Mouse (Mus musculus) cerebellum, postnatal 10 days (tissue): ENCODE results near the gene Amhr2.

Experiments
- DNase-seq, 2 experiments: peaks; one replicate each; pipeline ENCODE4 v3.0.0; 2021; ENCODE audit warnings: mixed read lengths in 2 of 2

Amhr2 gene

GRCm38 (mm10) chr15:102445146-102445545 lies at the start of gene Amhr2:
TSS of gene Amhr2 (plus strand) at chr15:102445367.
- DNase-seq = no peak

DNA sequence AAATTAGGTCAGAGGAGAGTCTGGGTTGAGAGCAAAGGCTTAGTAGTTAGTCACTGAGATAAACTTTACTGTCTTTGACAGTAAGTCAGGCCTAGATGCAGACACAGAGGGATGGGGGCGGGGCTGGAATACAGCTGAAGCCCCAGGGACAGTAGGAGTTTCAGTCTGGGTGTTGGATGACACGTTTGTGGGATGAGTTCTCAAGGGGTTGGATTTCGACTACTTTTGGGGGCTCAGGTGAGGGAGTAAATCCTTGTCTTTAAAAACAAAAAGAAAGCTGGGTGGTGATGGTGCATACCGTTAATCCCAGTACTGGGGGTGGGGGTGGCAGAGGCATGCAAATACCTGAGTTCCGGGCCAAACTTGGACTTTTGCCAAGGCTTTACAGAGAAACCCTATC lies 46.5 kb upstream of the Amhr2 start:
- peak in 1 of 2 experiments; percentile 22 for DNase-seq

- DNase-seq = peak; percentile 63 to 74
These were observed 45.6 kb upstream of the Amhr2 start for GRCm38 (mm10) chr15:102399229-102400221.

- no peak for DNase-seq
These were observed 44.6 kb upstream of the Amhr2 start for GRCm38 (mm10) chr15:102400476-102401045.

- no peak for DNase-seq
These were observed 43.9 kb upstream of the Amhr2 start for GRCm38 (mm10) chr15:102401278-102401677.

DNA sequence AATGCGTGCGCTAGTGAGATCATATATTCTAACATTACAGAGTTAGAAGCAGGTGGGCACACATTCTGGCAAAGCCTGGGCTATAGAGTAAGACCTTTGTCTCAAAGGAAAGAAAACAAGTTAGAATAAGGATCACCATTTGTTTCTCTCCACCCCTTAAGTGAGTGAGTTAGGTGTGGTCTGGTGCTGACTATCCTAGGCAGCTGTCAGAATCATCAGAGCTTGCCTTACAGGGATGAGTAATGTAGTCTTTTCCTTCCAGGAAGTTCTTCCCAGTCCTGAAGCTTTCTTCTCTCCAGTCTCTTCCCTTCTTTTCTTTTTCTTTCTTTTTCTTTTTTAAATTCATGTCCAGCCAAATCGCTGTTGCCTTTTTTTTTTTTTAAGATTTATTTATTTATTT lies 43.0 kb upstream of the Amhr2 start:
- DNase-seq = no peak

DNA sequence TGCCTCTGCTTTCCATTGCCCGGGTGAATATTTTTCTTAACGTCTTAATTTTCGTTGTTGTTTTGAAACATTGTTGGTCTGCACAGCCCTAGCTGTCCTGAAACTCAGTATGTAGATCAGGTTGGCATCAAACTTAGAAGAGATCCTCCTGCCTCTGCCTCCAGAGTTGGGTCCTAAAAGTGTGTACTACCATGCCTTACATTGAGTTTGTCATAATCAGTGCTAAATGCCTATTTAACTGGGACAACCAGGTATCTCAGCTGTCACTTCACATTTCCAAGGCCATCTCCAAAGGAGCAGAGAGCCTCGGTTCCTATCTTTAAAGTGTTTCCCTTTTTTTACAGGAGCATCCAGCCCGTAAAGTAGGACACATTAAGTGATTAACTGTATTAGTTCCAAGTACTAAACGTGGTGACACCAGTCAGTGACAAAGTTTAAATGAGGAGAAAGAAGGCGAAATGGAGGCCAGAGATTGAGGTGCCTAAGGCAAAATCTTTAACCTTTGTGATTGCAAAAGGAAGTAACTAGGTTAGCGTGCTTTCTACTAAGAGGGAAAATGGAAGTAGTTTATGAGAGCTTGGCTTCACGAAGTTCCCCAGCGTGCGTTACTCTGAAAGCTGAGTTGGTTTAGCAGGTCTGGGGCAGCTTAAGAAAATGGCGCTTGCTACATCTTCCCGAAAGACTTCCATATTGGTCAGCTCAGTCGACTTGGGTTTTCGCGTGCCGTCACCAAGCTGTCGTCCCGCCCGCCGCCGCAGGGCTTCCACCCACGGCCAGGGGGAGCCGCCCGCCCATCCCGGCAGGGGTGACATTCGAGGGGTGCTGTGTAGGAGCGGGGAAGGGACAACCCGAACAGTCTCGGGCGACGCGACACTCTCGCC lies 40.3 kb upstream of the Amhr2 start:
- DNase-seq = no peak

DNA sequence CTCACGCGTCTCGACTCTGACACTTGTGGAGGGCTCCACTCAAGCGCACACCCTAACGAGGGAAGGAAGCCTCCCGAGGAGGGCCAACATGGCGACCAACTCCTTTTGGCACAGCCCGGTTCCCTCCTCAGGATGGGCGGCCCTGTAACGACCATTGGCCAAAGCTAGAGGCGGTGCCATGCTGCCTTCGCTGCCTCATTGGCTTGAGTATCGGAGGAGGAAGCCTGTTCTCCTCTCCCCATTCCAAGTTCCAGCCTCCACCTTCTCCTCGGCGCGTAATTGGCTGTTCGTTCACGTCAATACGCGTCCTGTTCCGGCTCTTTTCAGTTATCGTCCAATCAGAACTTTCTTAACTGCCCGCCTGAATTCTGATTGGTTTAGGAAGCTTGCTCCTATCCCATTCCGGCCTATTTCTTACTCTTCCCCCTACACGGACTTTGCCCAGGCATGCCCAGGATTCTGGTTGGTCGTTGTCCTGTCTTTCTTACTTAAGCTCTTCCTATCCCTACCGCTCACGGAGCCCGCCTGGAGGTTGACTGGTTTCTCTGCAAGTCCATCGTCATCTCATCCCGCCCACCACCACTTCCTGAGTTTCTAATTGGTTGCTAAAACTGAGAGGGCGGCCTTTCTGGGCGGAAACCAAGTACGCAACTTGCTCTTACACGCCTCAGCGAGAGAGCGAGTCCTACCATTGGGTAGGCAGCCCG lies 39.5 kb upstream of the Amhr2 start, which contains the start of gene Sp1:
Sp1 (plus strand) TSS at position 655 of the 707 bp plus-strand sequence.
- peak; percentile 98 to 99 for DNase-seq

DNA sequence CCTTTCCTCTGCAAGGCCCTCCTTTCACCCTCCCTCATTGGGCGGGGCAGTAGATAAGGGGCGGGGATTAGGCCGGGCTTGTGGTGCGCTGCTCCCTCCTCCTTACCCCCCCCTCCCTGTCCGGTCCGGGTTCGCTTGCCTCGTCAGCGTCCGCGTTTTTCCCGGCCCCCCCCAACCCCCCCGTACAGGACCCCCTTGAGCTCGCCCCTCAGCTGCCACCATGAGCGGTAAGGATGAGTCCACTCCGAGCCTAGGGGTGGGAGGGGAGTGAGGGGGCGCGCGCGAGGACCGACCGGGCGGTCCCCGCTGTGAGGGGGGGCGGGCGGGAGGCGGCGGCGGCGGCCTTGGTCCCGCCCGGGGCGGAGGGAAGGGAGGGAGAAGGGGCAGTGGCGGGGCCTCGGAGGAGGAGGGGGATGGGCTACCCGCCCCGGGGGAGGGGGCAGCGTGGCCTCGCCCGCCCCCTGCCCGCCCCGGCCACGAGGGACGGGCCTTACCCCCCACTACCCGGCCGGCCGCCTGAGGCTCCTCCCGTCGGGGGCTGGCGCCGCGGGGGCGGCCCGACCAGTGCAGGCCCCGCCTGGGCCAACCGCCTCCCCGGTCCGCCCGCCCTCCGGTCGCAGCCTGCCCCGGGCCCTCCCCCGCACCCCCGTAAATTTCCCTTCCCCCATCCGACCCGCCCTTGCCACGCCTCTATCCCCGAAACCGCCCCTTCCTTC lies 38.8 kb upstream of the Amhr2 start:
- DNase-seq = peak; percentile 78 to 86

GRCm38 (mm10) chr15:102406912-102407580 lies 38.1 kb upstream of the Amhr2 start:
- DNase-seq = no peak

DNA sequence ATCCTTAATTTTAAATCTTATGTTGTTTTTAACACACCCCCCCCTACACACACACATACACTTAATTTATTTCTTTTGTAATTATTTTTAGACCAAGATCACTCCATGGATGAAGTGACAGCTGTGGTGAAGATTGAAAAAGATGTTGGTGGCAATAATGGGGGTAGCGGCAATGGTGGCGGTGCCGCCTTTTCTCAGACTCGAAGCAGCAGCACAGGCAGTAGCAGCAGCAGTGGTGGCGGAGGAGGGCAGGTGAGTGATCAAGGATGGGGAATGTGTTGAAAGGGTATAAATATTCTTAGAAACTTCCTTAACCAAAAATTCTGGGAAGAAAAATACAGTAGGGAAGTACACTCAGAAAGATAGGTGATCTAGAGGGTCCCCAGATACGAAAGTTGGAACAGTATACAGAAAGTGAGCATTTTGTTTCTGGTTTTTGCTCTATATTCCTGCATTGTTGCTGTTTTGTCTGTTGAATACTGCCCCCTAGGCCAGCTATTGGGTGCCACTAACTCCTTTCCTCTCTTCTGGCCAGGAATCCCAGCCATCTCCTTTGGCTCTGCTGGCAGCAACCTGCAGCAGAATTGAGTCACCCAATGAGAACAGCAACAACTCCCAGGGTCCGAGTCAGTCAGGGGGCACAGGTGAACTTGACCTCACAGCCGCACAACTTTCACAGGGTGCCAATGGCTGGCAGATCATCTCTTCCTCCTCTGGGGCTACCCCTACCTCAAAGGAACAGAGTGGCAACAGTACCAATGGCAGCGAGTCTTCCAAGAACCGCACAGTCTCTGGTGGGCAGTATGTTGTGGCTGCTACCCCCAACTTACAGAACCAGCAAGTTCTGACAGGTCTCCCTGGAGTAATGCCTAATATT lies 37.2 kb upstream of the Amhr2 start:
- peak in 1 of 2 experiments; percentile 12 for DNase-seq

DNA sequence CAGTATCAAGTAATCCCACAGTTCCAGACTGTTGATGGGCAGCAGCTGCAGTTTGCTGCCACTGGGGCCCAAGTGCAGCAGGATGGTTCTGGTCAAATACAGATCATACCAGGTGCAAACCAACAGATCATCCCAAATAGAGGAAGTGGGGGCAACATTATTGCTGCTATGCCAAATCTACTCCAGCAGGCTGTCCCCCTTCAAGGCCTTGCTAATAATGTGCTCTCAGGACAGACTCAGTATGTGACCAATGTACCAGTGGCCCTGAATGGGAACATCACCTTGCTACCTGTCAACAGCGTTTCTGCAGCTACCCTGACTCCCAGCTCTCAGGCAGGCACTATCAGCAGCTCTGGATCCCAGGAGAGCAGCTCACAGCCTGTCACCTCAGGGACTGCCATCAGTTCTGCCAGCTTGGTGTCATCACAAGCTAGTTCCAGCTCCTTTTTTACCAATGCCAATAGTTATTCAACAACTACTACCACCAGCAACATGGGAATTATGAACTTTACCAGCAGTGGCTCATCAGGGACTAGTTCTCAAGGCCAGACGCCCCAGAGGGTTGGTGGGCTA lies 36.5 kb upstream of the Amhr2 start:
- no peak for DNase-seq

DNA sequence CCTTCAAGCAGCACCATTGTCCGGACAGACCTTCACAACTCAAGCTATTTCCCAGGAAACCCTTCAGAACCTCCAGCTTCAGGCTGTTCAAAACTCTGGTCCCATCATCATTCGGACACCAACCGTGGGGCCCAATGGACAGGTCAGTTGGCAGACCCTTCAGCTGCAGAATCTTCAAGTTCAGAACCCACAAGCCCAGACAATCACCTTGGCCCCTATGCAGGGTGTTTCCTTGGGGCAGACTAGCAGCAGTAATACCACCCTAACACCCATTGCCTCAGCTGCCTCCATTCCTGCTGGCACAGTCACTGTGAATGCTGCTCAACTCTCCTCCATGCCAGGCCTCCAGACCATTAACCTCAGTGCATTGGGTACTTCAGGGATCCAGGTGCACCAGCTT lies 35.9 kb upstream of the Amhr2 start:
- no peak for DNase-seq

GRCm38 (mm10) chr15:102411077-102411476 lies 34.1 kb upstream of the Amhr2 start:
- no peak for DNase-seq

- no peak for DNase-seq
These were observed 31.5 kb upstream of the Amhr2 start for GRCm38 (mm10) chr15:102413687-102414086.

DNA sequence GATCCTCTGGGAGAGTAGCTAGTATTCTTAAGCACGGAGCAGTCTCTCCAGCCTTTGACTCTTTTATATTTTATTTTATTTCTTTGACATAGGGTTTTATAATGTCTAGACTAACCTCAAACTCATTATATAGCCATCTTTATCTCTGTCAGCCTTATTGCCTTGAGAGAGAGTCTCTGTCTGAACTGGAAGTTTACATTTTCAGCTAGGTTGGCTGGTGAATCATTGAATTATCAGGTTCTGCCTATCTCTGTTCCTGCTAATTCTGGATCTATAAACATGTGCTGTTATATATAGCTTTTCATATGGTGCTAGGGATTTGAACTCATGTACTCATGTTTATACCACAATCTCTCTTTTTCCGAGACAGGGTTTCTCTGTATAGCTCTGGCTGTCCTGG lies 27.6 kb upstream of the Amhr2 start:
- no peak for DNase-seq

DNA sequence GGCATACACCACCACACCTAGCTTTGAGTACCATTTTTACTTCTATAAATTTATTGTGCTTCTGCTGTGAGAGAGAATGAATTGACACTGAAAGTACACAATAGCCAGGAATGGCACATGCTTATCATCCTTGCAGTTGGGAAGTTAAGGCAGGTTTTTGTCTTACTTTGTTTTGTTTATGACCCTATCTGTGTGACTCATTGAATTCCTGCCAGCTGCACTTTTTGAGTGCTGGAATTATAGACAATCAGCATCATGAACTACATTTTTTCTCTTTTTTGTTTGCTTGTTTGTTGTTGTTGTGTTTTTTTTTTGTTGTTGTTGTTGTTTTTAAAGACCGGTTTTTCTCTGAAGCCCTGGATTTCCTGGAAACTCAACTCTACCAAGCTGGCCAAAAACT lies 24.2 kb upstream of the Amhr2 start:
- no peak for DNase-seq

DNA sequence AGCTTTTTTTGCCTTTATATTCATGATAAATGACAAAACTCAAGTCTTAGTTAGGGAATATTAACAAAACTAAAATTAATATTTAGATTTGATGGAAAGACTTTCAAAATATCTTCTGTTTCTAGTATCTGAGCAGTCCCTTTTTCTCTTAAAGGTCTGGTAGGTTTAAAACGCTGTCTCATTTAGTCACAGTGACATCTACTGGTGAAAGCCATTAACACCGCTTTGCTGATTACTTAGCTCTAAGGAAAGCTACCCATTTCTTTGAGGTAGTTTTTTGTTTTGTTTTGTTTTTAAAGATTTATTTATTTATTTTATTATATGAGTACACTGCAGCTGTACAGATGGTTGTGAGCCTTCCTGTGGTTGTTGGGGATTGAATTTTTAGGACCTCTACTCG lies 23.7 kb upstream of the Amhr2 start:
- peak; percentile 68 to 76 for DNase-seq

DNA sequence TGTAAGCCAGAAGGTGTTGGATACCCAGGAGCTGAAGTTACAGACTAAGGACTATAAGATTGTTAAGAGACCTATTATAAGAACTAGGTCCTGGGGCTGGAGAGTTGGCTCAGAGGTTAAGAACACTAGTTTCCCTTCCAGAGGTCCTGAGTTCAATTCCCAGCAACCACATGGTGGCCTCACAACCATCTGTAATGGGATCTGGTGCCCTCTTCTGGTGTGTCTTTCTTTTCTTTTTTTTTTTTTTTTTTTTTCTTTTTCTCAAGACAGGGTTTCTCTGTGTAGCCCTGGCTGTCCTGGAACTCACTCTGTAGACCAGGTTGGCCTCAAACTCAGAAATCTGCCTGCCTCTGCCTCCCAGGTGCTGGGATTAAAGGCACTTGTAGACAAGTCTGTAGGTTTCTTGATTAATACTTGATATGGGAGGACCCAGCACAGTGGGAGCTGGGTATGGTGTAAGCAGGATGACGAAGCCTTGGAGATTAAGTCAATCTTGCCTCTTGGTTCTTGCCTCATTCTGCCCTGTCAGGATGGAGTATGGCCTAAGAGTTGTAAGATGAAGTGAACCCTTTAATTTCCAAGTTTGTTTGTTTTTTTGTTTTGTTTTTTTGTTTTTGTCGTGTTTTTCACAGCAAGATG lies 21.4 kb upstream of the Amhr2 start:
- no peak for DNase-seq
